Mouse (Mus musculus): ENCODE data around the gene Kyat1.
A peak's percentile ranks its signal among the peaks of the same experiment; 100 is the strongest.
"Not testable (repeated sequence)": the region's sequence is repeated elsewhere in the genome, so short reads cannot be mapped to it uniquely, and the experiment has no call there.

Kyat1 gene

DNA sequence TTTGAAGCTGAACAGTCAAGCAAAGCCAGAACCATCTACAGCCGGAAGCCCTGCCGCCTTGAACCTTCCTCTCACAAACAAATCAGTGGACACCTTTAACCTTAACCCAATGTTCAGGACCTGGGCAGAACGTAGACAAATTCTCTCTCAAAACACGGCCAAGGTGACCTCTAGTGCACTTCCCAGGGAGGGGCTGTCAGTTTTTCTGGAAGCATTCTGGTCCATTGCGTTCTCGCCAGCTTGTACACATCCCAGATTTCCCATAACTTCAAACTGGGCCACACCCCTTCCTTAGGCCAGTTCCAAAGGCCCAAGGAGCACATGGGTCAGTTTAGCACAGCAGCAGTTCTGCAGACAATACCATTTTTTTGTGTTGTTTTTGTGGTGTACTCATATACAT lies 9.8 kb upstream of the Kyat1 start:
- no peak for DNase-seq (ENCODE audit: extremely low read depth, insufficient read length, low spot score)

DNA sequence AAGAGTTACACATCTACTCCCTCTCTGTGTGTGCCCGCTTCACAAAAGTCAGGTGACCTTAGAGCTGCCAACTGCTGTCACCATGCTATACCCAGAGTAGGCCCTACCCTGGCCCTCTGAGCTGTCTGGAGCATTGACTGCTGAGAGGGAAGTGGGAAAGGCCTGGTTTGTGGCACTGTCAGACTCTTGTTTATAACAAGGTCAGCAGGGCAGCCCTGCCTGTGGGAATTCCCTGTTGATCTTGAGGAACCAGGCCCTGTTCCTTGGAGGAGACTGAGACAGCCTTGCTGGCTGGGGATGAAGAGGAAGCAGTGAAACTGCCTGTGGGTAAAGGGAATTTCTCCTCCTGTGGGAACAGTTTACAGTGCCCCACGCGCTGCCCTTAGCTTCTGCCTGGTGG lies 9.1 kb upstream of the Kyat1 start:
- DNase-seq (ENCODE audit: extremely low read depth, insufficient read length, low spot score): no peak

DNA sequence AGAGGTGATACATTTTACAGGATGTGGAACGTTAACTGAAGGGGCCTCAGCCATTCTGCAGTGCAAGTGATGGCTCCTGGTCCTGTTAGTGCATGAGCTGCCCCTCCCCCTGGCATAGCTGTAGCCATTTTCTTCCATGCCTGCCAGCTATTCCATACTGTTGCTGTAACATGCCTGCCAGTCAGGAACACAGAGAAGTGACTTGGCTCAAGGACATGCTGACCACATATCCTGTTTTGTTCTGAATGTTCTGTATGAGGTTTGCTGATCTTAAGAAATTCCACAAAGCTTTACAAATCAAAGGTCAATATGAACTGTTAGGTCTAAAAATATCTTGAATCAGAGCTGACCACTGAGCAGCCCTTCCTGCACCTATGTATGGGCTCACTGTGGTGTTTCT lies 7.3 kb upstream of the Kyat1 start:
- no peak for DNase-seq (ENCODE audit: extremely low read depth, insufficient read length, low spot score)

DNA sequence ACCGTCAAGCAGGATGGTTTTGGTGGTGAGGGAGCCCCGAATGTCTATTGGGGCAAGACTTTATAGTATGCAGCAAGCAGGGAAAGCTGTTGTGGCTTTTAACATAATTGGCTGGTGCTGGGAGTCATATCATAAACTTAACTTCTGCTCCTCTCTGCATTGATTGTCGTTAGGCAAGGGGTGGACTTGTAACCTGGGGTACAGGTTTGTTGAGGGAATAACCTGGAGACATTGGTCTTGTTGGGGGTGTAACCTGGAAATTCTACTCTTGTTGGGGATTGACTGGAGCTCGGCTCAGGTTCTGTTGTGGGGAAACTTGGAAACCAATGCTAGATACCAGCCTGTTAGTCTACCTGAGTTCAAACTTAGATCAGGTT lies 6.5 kb upstream of the Kyat1 start:
- DNase-seq (ENCODE audit: extremely low read depth, insufficient read length, low spot score): no peak

DNA sequence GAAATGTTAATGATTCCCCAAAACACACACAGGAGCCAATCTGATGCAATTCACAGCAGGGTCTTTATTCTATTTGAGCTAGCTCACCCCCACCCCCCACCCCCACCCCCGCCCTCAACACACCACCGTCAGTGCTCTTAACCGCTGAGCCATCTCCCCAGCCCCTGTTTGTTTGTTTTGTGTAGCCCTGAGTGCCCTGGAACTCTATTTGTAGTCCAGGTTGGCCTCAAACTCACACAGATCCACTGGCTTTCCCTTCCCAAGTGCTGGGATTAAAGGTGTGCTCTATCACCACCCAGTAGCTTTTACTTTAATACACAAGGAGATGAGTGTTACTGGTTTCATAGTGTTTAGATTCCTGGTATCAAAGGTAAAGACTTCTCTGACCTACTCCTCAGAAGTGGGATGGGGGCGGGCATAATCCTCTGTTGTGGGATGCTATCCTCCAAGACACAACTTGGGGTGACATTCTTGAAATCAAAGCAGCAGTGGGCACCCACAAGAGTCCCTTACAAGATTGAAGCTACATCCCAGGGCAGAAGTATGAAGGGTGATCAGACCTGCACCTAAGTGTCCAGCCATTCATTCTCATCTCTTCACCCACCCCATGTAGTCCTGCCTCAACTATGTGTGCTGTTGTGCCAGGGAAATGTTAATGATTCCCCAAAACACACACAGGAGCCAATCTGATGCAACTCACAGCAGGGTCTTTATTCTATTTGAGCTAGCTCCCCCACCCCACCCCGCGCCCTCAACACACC lies 5.9 kb upstream of the Kyat1 start:
- no peak for DNase-seq (ENCODE audit: extremely low read depth, insufficient read length, low spot score)

DNA sequence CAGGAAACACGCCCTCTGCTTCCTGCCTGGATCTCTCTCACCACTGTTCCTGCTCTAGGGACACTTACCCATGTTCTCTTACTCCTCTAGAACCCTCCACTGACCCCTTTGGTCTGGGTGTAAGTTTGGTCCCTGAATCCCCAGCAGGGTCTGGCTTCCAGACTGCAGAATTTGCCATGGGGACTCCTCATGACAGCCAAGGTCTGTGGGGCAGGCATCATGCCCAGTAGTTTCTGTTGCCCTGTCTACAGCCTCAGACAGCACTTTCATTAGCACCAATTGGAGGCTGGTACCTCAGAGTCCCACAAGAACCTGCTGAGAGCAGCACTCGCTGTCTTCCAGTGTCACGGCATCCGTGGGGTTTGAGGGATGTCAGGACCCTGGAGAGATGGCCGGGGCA lies 2.2 kb upstream of the Kyat1 start:
- DNase-seq (ENCODE audit: extremely low read depth, insufficient read length, low spot score): no peak

DNA sequence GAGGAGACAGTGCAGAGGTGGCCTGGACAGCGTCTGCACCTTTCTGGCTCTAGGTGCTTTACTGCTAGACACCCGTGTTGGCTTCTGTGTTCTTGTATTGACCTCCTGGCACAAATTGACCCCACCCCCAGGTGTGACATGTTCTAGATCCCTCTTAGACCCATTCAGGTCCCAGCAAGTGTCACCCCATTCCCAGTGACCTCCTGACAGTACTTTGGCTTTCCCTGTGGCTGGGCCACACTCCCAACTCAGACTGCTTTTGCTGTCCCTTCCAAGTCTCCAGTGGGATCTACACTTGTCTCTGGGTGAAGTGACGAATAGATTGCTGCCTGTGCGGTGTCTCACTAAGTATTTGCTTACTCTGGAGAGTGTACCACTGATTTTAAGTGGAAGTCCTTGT lies 1.8 kb upstream of the Kyat1 start:
- DNase-seq (ENCODE audit: extremely low read depth, insufficient read length, low spot score): no peak

DNA sequence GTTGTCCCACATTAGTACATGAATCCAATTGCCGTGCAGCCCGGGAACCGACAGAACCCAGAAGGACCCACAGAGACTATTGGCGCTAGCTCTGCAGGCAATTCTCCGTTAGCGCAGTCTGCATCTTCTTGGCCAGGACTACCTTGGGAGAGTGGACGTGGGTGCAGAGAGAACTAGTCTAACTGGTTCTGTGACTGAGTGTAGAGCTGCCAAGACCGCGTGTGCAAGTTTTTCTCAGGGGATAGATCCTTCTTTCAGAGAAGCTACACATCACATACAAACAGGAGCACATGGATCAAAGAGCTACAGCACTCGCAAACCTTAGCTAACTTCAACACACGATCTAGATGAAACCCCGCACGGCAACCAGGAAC lies 405 bp downstream of the Kyat1 start:
- DNase-seq (ENCODE audit: extremely low read depth, insufficient read length, low spot score): no peak

DNA sequence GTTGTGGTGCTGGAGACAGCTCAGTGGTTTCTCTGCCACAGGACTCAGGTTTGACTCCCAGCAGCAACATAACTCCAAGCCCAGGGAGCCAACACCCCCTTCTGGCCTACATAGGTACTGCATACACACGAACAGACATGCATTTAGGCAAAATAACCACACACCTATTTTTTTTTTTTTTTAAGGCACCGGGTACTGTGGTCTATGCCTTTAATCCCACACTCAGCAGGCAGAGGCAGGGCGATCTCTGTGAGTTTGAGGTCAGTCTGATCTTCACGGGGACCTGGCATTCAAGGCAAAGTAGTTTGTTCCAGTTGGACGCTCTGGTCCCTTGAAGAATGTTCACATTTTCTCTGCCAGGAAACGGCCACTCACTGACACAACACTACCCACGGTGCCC lies 2.2 kb downstream of the Kyat1 start:
- DNase-seq (ENCODE audit: extremely low read depth, insufficient read length, low spot score): no peak

DNA sequence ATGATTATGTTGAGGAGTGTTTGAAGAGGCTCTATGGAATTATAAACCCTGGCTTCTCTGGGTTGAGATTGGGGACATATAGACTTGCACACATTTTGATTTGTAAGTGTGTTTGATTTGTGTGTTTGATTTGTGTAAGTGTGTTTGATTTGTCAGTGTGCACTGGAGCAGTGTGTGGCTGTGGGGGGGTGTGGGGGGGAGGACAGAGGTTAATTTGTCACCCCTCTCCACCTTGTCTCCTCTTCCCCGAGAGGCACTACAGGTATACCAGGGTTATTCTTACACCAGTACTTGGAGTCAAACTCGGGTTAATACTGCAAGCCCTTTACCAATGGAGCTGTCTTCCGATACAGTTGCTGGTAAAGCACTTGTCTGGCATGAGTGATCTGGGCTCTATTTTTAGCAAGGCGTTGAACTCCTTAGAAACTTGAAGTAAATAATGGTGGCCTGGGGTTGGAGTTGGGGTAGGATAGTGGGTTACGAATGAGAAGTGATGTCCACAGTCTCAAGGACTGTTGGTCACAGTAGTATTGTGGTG lies 5.2 kb downstream of the Kyat1 start:
- DNase-seq (ENCODE audit: extremely low read depth, insufficient read length, low spot score): no peak

DNA sequence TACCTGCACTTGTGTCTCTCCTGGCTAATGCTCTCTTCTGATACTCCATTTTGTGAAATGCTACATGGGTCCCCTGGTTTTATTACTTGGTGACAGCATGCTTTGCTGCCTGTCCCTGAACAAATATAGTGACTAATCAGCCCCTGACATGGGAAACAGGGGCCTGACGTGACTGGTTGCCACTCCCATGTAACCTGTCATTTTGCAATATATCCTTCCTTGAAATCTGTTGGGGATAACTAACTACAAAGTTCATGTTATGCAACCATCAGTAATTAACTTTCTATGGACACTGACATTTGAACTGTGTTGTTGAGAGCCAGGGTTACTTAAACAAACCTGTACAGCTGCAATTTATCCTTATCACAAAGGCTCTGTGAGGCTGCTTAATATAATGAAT lies 5.7 kb downstream of the Kyat1 start:
- DNase-seq (ENCODE audit: extremely low read depth, insufficient read length, low spot score): no peak

DNA sequence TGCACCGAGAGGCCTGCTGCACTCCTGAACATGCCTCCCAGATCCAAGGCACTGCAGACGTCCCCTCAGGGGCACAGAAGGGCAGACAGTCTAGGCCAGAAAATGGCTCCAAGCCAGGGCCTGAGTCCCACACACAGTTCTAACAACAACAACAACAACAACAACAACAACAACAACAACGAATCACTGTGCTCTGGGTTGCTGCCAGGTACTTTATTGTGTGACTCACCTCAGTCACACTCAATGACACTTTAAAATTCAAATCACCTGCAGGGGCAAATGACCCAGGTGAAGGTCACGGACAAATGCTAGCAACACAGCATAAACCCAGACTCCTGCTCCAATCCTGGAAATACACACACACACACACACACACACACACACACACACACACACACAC lies 7.6 kb downstream of the Kyat1 start:
- no peak for DNase-seq (ENCODE audit: extremely low read depth, insufficient read length, low spot score)

DNA sequence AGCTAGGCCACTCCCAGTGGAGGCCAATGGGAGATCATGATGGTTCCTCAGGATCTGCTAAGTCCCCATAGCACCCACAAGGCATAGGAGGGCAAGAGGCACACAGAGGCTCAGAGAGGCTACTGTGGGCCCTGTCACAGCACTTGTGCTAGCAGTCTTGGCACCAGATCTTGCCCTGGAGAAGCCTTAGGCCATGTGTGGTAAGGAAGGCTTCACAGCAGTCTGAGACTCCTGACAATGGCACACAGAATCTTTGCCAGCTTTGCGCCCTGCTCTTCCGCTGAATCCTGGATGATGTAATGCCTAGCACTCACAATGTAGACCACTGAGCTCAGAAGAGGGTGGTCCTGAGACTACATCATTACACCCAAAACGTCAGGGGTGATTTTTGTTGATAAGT lies 11.0 kb downstream of the Kyat1 start:
- DNase-seq (ENCODE audit: extremely low read depth, insufficient read length, low spot score): no peak

DNA sequence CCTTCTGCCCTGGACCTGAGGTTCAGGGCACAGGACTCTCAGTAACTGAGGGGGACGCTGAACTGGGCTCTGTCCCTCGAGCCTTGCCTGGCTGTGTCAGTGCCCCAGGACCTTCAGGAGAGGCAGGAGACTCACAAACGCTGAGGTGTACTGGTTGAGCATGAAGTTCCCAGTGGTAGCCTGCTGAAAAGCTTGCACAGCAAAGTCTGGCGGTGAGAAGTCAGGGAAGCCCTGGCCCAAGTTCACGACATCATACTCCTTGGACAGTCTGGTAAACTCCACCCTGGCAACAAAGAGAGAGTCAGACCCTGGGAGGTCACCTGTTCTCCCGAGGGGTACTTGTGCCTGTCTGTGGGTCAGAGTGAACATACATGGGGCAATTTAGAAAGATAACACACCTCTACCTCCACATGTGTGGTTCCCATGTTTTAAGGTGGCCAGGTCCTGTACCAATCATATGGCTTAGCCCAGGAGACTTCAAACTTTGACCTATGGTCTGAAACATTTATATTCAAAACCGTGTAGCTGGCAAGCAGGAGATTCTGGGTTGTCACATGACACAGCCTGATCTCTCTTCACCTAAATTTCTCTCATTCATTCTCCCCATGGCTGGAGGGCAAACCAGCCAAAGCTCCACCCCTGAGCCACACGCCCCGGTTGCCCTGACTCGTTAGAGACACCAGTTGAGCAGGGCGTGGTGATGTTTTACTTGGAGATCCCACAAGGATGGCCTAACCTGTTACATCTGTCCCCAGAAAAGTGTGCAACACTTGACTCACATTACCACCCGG lies 13.7 kb downstream of the Kyat1 start:
- DNase-seq (ENCODE audit: extremely low read depth, insufficient read length, low spot score): no peak

DNA sequence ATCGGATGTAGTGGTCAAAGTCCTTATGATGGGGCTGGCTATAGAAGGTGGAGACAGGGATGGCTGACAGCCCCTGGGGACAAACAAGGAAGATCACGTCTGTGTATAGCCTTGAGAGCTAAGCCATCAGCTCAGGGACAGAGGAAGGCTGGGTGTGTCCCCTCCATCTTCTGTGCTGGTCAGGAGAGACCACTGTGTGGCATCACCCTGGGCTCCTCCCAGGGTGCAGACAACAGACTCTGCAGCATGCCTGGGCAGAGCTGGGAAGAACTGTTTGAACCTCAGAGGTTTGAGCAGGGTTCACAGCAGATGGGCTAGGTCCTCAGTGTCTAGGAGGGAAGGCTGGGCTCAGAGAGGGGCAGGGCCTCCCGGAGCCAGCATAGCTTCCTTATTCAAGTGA lies 20.0 kb downstream of the Kyat1 start:
- no peak for DNase-seq (ENCODE audit: extremely low read depth, insufficient read length, low spot score)

DNA sequence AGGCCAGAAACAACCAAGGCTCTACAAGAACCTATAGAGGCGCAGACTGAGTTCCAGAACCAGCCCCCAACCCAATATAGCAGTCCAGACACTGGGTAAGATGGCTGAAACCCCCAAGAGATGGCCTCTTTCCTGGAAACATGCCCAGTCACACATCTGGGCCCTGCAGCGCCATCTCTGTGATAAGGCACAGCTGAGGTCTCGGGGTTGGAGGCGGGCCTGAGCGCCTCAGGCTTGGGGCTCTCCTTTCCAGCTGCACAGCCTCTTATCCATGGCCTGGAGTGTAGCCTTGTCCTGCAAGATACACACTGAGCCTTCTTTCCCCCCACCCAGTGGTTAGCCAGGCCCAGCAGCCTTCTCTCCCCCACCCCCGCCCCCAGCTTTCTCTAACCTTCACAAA lies 20.4 kb downstream of the Kyat1 start:
- no peak for DNase-seq (ENCODE audit: extremely low read depth, insufficient read length, low spot score)

DNA sequence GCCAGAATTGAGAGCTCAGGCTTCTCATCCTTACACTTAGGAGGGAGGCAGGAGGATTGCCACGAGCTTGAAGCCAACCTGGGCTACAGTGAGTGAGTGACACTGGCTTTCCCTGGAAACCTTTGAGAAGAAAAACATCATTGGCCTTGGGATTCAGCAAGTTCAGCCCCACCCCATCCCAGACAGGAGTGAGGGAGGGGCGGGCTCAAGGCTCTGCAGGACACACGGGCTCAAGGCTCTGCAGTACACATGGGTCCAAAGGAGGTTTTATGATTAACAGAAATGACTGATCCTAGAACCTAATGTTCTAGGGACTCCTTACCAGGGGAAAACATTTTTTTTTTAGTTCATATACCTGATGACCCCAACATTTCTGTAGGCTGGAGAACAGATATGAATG lies 21.9 kb downstream of the Kyat1 start:
- DNase-seq (ENCODE audit: extremely low read depth, insufficient read length, low spot score): no peak

DNA sequence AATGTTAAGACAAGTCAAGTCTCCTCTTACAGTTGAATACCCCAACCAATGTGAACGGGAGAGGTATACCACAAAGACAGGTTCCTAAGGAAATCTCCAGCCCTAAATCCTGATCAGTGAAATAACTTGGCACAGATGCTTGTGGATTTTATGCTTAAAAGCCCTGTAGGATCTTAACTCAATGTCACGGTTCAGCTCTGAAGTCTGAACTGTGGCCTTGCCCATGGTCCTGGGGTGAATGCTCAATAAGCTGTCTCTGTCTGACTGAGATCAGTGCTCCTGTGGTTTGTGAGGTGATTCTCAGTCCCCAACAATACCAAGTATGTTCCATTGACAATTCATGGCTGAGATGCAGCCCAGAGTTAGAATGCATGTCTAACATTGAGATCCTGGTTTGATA lies 23.2 kb downstream of the Kyat1 start:
- DNase-seq (ENCODE audit: extremely low read depth, insufficient read length, low spot score): no peak

DNA sequence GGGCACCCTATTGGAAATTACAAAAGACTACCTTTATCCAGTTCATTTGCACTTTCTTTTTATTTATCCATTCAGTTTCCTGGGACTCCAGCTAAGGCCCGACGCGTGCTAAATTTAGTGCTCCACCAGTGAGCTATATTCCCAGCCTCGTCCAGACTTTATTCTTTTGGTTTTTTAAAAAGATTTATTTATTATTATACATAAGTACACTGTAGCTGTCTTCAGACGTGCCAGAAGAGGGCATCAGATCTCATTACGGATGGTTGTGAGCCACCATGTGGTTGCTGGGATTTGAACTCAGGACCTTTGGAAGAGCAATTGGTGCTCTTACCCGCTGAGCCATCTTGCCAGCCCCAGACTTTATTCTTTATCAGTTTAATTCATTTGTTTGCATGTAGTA lies 26.9 kb downstream of the Kyat1 start:
- DNase-seq (ENCODE audit: extremely low read depth, insufficient read length, low spot score): not testable (repeated sequence)

DNA sequence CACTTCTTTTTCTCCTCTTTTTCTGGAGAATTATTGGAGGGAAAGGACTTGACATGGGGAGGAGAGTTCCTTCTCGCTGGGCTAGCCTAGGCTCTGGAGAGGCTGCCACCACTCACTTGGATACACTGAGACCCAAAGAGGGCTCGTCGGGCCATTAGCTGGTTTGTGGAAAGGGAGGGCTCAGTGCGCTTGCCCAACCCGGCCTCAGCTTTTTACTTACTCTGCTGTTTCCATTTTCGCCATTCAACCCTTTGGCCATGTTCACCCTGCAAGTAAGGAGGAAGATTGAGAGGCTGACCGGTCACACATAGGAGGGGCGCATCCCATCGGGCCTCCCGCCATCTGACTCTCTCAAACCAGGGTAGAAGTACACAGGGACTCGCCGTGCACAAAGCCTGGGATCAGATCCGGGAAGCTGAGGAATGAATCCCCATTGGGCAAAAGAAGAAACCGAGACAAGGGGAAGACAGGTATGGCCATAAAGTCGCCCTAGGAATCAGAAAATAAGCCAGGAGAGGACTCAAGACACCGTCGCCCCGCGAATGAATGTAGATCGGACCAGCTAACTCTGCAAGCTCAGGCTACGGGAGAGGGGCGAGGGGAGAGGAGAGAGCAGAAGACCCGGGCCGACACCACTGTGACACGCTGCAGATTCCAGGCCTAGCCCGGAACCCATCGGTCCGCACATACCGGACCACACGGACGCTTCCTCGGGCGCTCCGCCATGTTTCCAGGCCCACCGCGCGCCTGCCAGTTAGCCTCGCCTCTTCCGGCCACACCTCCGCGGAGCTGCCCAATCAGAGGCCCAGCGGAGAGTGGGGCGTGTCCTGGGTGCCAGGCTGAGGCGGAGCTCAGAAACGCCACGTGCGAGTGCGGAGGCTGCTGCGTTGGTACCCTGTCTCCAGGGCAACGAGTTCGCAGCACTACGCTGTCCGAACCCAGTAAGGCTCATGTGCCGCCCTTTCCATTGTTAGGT lies 27.7 kb downstream of the Kyat1 start, which contains the start of gene Spout1:
Spout1 (minus strand) TSS at position 760 of the 976 bp plus-strand sequence.
- peak; percentile 94 for DNase-seq (ENCODE audit: extremely low read depth, insufficient read length, low spot score)

DNA sequence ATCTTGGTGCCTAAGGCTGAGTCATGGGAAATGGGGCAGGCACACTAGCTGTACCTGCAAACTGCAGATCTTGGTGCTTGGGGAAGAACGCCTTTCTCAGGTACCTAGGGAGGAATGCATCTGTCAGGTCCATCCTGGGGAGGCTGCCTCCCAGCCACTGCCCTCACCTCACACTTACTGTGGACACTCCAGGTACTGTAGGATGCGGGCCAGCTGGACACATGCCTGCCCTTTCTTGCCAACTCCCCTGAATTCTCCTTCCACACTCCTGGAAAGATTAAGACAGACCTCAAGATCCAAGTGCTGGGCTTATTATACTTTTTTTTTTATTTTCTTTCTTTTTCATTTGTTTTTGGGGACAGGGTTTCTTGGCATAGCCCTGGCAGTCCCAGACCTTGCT lies 29.1 kb downstream of the Kyat1 start:
- no peak for DNase-seq (ENCODE audit: extremely low read depth, insufficient read length, low spot score)

Measured in 3134 (cell line).